Mouse (Mus musculus): ENCODE data around the gene Slc16a13. TPM values are rescaled to one million over a fixed set of nuclear protein-coding genes. Genes with fewer than 3 reads are reported as not detected.

The Slc16a13 gene
- total RNA-seq, 1 experiment, result 12.4 TPM

GRCm38 (mm10) chr11:70221603-70222500, 988 bp upstream of the Slc16a13 start:
- peak overlapping the region; percentile 54 for H3K9ac ChIP-seq (ENCODE audit: insufficient read depth, low read depth, low read length, poor library complexity, severe bottlenecking)
- H3K4me3 ChIP-seq (ENCODE audit: insufficient read depth in 1 of 2, low read depth in 1 of 2, low read length in 2 of 2, poor library complexity in 1 of 2, severe bottlenecking in 1 of 2), result peak overlapping the region; percentile 56 to 57
- peaks cover 2 to 18% of the 10 kb centered on the region in 2 experiments; a peak in 3 of 4 replicates for H3K4me1 ChIP-seq (ENCODE audit: control insufficient read depth in 2 of 2, insufficient read depth in 2 of 2, low read length in 2 of 2, poor library complexity in 1 of 2)
- H3K27ac ChIP-seq (ENCODE audit: insufficient read depth, low read depth, low read length, poor library complexity, severe bottlenecking), result no peak overlapping the region
- no peaks in the 10 kb centered on the region for H3K9me3 ChIP-seq (ENCODE audit: control insufficient read depth, insufficient read depth, low read depth, low read length)
- in situ Hi-C loops (cut with MboI; ENCODE audit: low sequenced_read_pairs in 2 of 2, unreplicated experiment in 2 of 2), result no loop called here
- no peak for DNase-seq (ENCODE audit: low read depth, low spot score)
- H3K36me3 ChIP-seq (ENCODE audit: control insufficient read depth, insufficient read depth, low read length, poor library complexity, severe bottlenecking), result peaks cover 11% of the 10 kb centered on the region
- TF ChIP-seq CHD2 (IDR thresholded peaks at IDR 0.05; ENCODE audit: low read depth, low read length), result no peak
- no peak for TF ChIP-seq HCFC1 (IDR thresholded peaks at IDR 0.05; ENCODE audit: borderline replicate concordance, insufficient read depth, low read length)
- no peak for TF ChIP-seq MAFK (IDR thresholded peaks at IDR 0.05; ENCODE audit: insufficient read depth, low read depth, low read length)
- TF ChIP-seq ZNF384 (IDR thresholded peaks at IDR 0.05; ENCODE audit: low read depth, low read length), result no peak
- no peak for TF ChIP-seq ZC3H11A (IDR thresholded peaks at IDR 0.05; ENCODE audit: borderline replicate concordance, low read depth, low read length)

- peak overlapping the region; percentile 66 for H3K9ac ChIP-seq (ENCODE audit: insufficient read depth, low read depth, low read length, poor library complexity, severe bottlenecking)
- no peak for DNase-seq (ENCODE audit: low read depth, low spot score)
- H3K4me3 ChIP-seq (ENCODE audit: insufficient read depth in 1 of 2, low read depth in 1 of 2, low read length in 2 of 2, poor library complexity in 1 of 2, severe bottlenecking in 1 of 2), result peak overlapping the region; percentile 61 to 67
- in situ Hi-C loops (cut with MboI; ENCODE audit: low sequenced_read_pairs in 2 of 2, unreplicated experiment in 2 of 2), result no loop called here
- TF ChIP-seq HCFC1 (IDR thresholded peaks at IDR 0.05; ENCODE audit: borderline replicate concordance, insufficient read depth, low read length) (no peak), ZC3H11A (IDR thresholded peaks at IDR 0.05; ENCODE audit: borderline replicate concordance, low read depth, low read length) (no peak), MAFK (IDR thresholded peaks at IDR 0.05; ENCODE audit: insufficient read depth, low read depth, low read length) (no peak), ZNF384 (IDR thresholded peaks at IDR 0.05; ENCODE audit: low read depth, low read length) (no peak), CHD2 (IDR thresholded peaks at IDR 0.05; ENCODE audit: low read depth, low read length) (no peak)
- H3K36me3 ChIP-seq (ENCODE audit: control insufficient read depth, insufficient read depth, low read length, poor library complexity, severe bottlenecking), result peaks cover 14% of the 10 kb centered on the region
- peaks cover 2 to 15% of the 10 kb centered on the region in 2 experiments; a peak in 2 of 4 replicates for H3K4me1 ChIP-seq (ENCODE audit: control insufficient read depth in 2 of 2, insufficient read depth in 2 of 2, low read length in 2 of 2, poor library complexity in 1 of 2)
- peak overlapping the region; percentile 14; the same call in 1 of the 2 replicates for H3K27ac ChIP-seq (ENCODE audit: insufficient read depth, low read depth, low read length, poor library complexity, severe bottlenecking)
- H3K9me3 ChIP-seq (ENCODE audit: control insufficient read depth, insufficient read depth, low read depth, low read length), result no peaks in the 10 kb centered on the region
Observed at GRCm38 (mm10) chr11:70220323-70220722, 541 bp downstream of the Slc16a13 start.

DNA sequence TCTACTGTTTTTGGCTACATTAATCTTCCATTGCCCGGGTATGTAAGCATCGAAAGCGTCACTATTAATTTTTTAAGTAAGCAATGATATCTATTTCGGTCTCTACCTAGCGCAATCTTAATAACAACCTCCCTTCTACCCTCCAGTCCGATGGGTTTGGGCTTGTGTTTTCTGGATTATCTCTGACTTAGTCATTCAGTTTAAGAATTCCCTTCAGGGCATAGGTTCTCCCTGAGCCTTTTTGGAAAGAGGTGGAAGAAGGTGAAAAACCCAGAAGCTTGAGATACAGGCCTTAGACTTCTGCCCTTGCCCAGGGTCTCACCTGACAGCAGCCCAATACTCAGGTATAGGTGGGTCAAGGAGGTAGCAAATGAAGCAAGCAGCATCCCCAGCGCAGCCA, 991 bp downstream of the Slc16a13 start:
- DNase-seq (ENCODE audit: low read depth, low spot score), result no peak
- Histone ChIP-seq H3K36me3 (ENCODE audit: control insufficient read depth, insufficient read depth, low read length, poor library complexity, severe bottlenecking) (peaks cover 14% of the 10 kb centered on the region), H3K4me1 (ENCODE audit: control insufficient read depth in 2 of 2, insufficient read depth in 2 of 2, low read length in 2 of 2, poor library complexity in 1 of 2) (peaks cover 2 to 19% of the 10 kb centered on the region in 2 experiments; a peak in 3 of 4 replicates), H3K9me3 (ENCODE audit: control insufficient read depth, insufficient read depth, low read depth, low read length) (no peaks in the 10 kb centered on the region), H3K4me3 (ENCODE audit: insufficient read depth in 1 of 2, low read depth in 1 of 2, low read length in 2 of 2, poor library complexity in 1 of 2, severe bottlenecking in 1 of 2) (peak overlapping the region; percentile 61 to 67), H3K27ac (ENCODE audit: insufficient read depth, low read depth, low read length, poor library complexity, severe bottlenecking) (no peak overlapping the region), H3K9ac (ENCODE audit: insufficient read depth, low read depth, low read length, poor library complexity, severe bottlenecking) (peak overlapping the region; percentile 66)
- in situ Hi-C loops (cut with MboI; ENCODE audit: low sequenced_read_pairs in 2 of 2, unreplicated experiment in 2 of 2), result loop anchor here in 1 of 2 experiments (10.0 kb wide), 1 partner anchor 285 kb away; the partner anchor contains the start of gene Ybx2
- TF ChIP-seq HCFC1 (IDR thresholded peaks at IDR 0.05; ENCODE audit: borderline replicate concordance, insufficient read depth, low read length) (no peak), ZNF384 (IDR thresholded peaks at IDR 0.05; ENCODE audit: low read depth, low read length) (no peak), CHD2 (IDR thresholded peaks at IDR 0.05; ENCODE audit: low read depth, low read length) (no peak), MAFK (IDR thresholded peaks at IDR 0.05; ENCODE audit: insufficient read depth, low read depth, low read length) (no peak), ZC3H11A (IDR thresholded peaks at IDR 0.05; ENCODE audit: borderline replicate concordance, low read depth, low read length) (no peak)

DNA sequence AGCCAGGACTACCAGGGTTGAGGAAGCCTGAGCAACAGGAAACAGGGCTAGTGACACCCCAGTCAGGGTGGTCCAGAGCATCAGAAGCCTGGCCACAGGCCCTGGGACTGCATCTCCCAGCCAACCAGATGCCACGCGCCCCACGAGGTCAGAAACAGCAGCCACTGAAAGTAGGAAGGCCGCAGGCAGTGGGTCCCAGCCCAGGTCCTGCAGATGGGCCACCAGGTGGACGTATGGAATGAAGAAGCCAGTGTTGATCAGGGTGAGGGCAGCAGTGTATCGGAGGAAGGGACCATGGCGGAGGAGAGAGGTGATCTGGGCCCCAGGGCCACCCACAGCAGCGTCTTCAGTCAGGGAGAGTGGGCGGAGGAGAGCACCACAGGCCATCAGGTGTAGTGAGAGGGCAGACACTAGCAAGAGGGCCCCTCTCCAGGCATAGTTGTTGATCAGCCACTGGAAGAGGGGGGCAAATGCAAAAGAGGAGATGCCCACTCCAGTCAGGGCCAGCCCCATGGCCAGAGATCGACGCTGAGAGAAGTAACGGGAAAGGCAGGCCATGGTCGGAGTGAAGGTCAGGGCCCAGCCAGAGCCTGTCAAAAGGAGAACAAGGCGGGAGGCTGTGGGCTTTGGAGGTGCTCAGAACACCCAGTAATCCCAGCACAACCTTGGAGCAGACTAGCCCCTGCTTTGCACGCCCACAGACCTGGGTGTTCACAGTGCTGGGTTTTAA, 2.0 kb downstream of the Slc16a13 start:
- peaks cover 14% of the 10 kb centered on the region for H3K36me3 ChIP-seq (ENCODE audit: control insufficient read depth, insufficient read depth, low read length, poor library complexity, severe bottlenecking)
- H3K4me3 ChIP-seq (ENCODE audit: insufficient read depth in 1 of 2, low read depth in 1 of 2, low read length in 2 of 2, poor library complexity in 1 of 2, severe bottlenecking in 1 of 2), result no peak overlapping the region
- no peak for DNase-seq (ENCODE audit: low read depth, low spot score)
- H3K9ac ChIP-seq (ENCODE audit: insufficient read depth, low read depth, low read length, poor library complexity, severe bottlenecking), result no peak overlapping the region
- peaks cover 2 to 23% of the 10 kb centered on the region in 2 experiments; a peak in 3 of 4 replicates for H3K4me1 ChIP-seq (ENCODE audit: control insufficient read depth in 2 of 2, insufficient read depth in 2 of 2, low read length in 2 of 2, poor library complexity in 1 of 2)
- in situ Hi-C loops (cut with MboI; ENCODE audit: low sequenced_read_pairs in 2 of 2, unreplicated experiment in 2 of 2), result loop anchor here in 1 of 2 experiments (10.0 kb wide), 1 partner anchor 284 kb away; the partner anchor contains the start of gene Ybx2
- TF ChIP-seq MAFK (IDR thresholded peaks at IDR 0.05; ENCODE audit: insufficient read depth, low read depth, low read length), result no peak
- no peak for TF ChIP-seq HCFC1 (IDR thresholded peaks at IDR 0.05; ENCODE audit: borderline replicate concordance, insufficient read depth, low read length)
- TF ChIP-seq CHD2 (IDR thresholded peaks at IDR 0.05; ENCODE audit: low read depth, low read length), result no peak
- TF ChIP-seq ZC3H11A (IDR thresholded peaks at IDR 0.05; ENCODE audit: borderline replicate concordance, low read depth, low read length), result no peak
- TF ChIP-seq ZNF384 (IDR thresholded peaks at IDR 0.05; ENCODE audit: low read depth, low read length), result no peak
- H3K9me3 ChIP-seq (ENCODE audit: control insufficient read depth, insufficient read depth, low read depth, low read length), result no peaks in the 10 kb centered on the region
- H3K27ac ChIP-seq (ENCODE audit: insufficient read depth, low read depth, low read length, poor library complexity, severe bottlenecking), result no peak overlapping the region
